8 mouse cellular contexts compared by ENCODE assay signal in the genomic region with DNA sequence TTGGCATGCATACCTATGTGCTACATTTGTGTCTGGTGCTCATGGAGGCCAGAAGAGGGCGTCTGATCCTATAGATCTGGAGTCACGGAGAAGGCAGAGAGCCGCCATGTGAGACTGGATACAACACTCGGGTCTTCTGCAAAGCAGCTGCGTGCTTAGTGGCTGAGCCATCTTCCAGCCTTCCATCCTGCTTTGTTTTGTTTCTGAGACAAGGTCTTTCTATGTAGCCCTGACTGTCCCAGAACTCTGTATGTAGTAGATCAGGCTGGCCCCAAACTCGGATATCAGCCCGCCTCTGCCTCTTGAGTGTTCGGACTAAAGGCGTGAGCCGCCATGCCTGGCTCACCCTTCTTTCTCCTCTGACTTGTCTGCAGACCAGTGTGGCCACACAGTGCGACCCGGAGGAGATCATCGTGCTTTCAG. TPM values are rescaled to one million over a fixed set of nuclear protein-coding genes. Genes with fewer than 3 reads are reported as not detected.
A peak's percentile ranks its signal among the peaks of the same experiment; 100 is the strongest.
DNase-seq lines count a peak whose midpoint lies in the region; ATAC-seq lines count a peak whose summit lies in the region.

No protein-coding gene starts in this region.

- H3K27me3 ChIP-seq in limb, embryonic 10.5 days (ENCODE audit: low read depth, poor library complexity, severe bottlenecking) = peaks cover 7% of the 10 kb centered on the region; the same call in 1 of the 2 replicates
- H3K27me3 ChIP-seq in stomach, embryonic 16.5 days (ENCODE audit: control insufficient read depth, insufficient read depth, low read length) = no peaks in the 10 kb centered on the region

- peaks cover 49% of the 10 kb centered on the region for H3K4me1 ChIP-seq in limb, embryonic 10.5 days
- H3K4me1 ChIP-seq in stomach, embryonic 16.5 days (ENCODE audit: control insufficient read depth, insufficient read depth, low read length) = peaks cover 30% of the 10 kb centered on the region

- H3K36me3 ChIP-seq in limb, embryonic 10.5 days = peaks cover 69% of the 10 kb centered on the region
- peaks cover 27% of the 10 kb centered on the region for H3K36me3 ChIP-seq in stomach, embryonic 16.5 days (ENCODE audit: control insufficient read depth, insufficient read depth, low read length)

- WGBS in limb, embryonic 10.5 days = 80% methylated on average over 13 of the region's 13 CpGs
- 68% methylated on average over 13 of the region's 13 CpGs for WGBS in stomach, embryonic 16.5 days

- peak; percentile 65 for DNase-seq in cerebellum, adult 11-12 months
- no peak for DNase-seq in cerebellum, postnatal 4 days (ENCODE audit: low spot score in 2 of 2)
- DNase-seq in retina, postnatal 1 day = peak; percentile 36
- DNase-seq in retina, embryonic 14.5 days (ENCODE audit: low spot score) = no peak
- DNase-seq in limb, embryonic 10.5 days (ENCODE audit: low spot score) = no peak
- no peak for DNase-seq in layer of hippocampus, adult 9-10 months (ENCODE audit: low spot score)

- no peak overlapping the region for H3K27ac ChIP-seq in limb, embryonic 10.5 days
- H3K27ac ChIP-seq in stomach, embryonic 16.5 days (ENCODE audit: low read length) = no peak overlapping the region

- H3K4me3 ChIP-seq in limb, embryonic 10.5 days = peak overlapping the region; percentile 72
- H3K4me3 ChIP-seq in stomach, embryonic 16.5 days (replicated peaks; ENCODE audit: low read length) = peak overlapping the region; percentile 64; the same call in 1 of the 2 replicates

- peak overlapping the region; percentile 48; the same call in 1 of the 2 replicates for H3K9ac ChIP-seq in stomach, embryonic 16.5 days (ENCODE audit: low read length)

- no peaks in the 10 kb centered on the region for H3K9me3 ChIP-seq in limb, embryonic 10.5 days (replicated peaks)
- H3K9me3 ChIP-seq in stomach, embryonic 16.5 days (replicated peaks; ENCODE audit: control insufficient read depth, low read length) = no peaks in the 10 kb centered on the region

- peak overlapping the region; percentile 73 for H3K4me2 ChIP-seq in stomach, embryonic 16.5 days (ENCODE audit: low read depth, low read length)

- ATAC-seq in stomach, embryonic 16.5 days (ENCODE audit: insufficient read depth, low FRiP score) = no peak
- ATAC-seq in monocyte, adult 5-6 weeks (replicated peaks; ENCODE audit: insufficient number of reproducible peaks, low FRiP score, low TSS enrichment, poor library complexity, severe bottlenecking) = no peak

RNA-seq across cellular contexts. Expression of gene Tapbp, which starts 0.7 kb away (rescaled TPM):
- 9.2 and 16.0 TPM in 2 replicates for polyA plus RNA-seq in limb, embryonic 10.5 days (2016; fragmentation: Nextera tagmentation; extraction: Ambion mirVana)
- polyA plus RNA-seq in stomach, embryonic 16.5 days (2015; fragmentation: Nextera tagmentation; extraction: Ambion mirVana) = 58.4 and 68.7 TPM in 2 replicates
- 129 to 172 TPM (median 140 TPM) in 3 replicates for total RNA-seq in monocyte, adult 5-6 weeks (2017)

RNA-seq across cellular contexts. Expression of gene Zbtb22, which starts 0.7 kb away (rescaled TPM):
- 20.2 and 23.2 TPM in 2 replicates for polyA plus RNA-seq in limb, embryonic 10.5 days (2016; fragmentation: Nextera tagmentation; extraction: Ambion mirVana)
- polyA plus RNA-seq in stomach, embryonic 16.5 days (2015; fragmentation: Nextera tagmentation; extraction: Ambion mirVana) = 11.4 and 12.5 TPM in 2 replicates
- total RNA-seq in monocyte, adult 5-6 weeks (2017) = 21.8 to 32.2 TPM (median 31.5 TPM) in 3 replicates

RNA-seq across cellular contexts. Expression of gene Daxx, which starts 5.8 kb away (rescaled TPM):
- 88.1 and 92.2 TPM in 2 replicates for polyA plus RNA-seq in limb, embryonic 10.5 days (2016; fragmentation: Nextera tagmentation; extraction: Ambion mirVana)
- 40.9 and 44.4 TPM in 2 replicates for polyA plus RNA-seq in stomach, embryonic 16.5 days (2015; fragmentation: Nextera tagmentation; extraction: Ambion mirVana)
- 38.2 to 72.8 TPM (median 49.3 TPM) in 3 replicates for total RNA-seq in monocyte, adult 5-6 weeks (2017)

RNA-seq across cellular contexts. Expression of gene Platr17, which starts 10.0 kb away (rescaled TPM):
- 0.20 and 0.38 TPM in 2 replicates for polyA plus RNA-seq in limb, embryonic 10.5 days (2016; fragmentation: Nextera tagmentation; extraction: Ambion mirVana)
- polyA plus RNA-seq in stomach, embryonic 16.5 days (2015; fragmentation: Nextera tagmentation; extraction: Ambion mirVana) = 0.39 and 0.40 TPM in 2 replicates
- total RNA-seq in monocyte, adult 5-6 weeks (2017) = 1.6 to 5.9 TPM (median 5.5 TPM) in 3 replicates

RNA-seq across cellular contexts. Expression of gene Rgl2, which starts 14.4 kb away (rescaled TPM):
- polyA plus RNA-seq in limb, embryonic 10.5 days (2016; fragmentation: Nextera tagmentation; extraction: Ambion mirVana) = 43.2 and 43.9 TPM in 2 replicates
- polyA plus RNA-seq in stomach, embryonic 16.5 days (2015; fragmentation: Nextera tagmentation; extraction: Ambion mirVana) = 43.9 and 44.7 TPM in 2 replicates
- 43.6 to 72.8 TPM (median 71.4 TPM) in 3 replicates for total RNA-seq in monocyte, adult 5-6 weeks (2017)

Comparison
In these comparisons a context has a peak if more than half of its experiments do, and no peak if none do; other contexts are left out.
1. DNase-seq: peak in cerebellum, adult 11-12 months (single experiment) and retina, postnatal 1 day (single experiment); none in cerebellum, postnatal 4 days (0 of 2), retina, embryonic 14.5 days (single experiment), limb, embryonic 10.5 days (single experiment) and layer of hippocampus, adult 9-10 months (single experiment).